Mouse (Mus musculus) neutrophil, adult 5-6 weeks (primary cell): ENCODE measurements at regions not wholly inside any gene's neighbourhood (a gene's known extent, or its start where the extent isn't known, plus 50 kb on each side); places are given as distances from the start of the nearest gene placed in this dataset.

Experiments
- ATAC-seq: fragments of 151-379, 151-347 bp; 2 replicates; pipeline ENCODE4 v1.8.0; 2017; ENCODE audit warnings: mild to moderate bottlenecking, moderate TSS enrichment; ENCODE audit not compliant: insufficient number of reproducible peaks, poor library complexity, low FRiP score, severe bottlenecking; ENCODE audit errors: extremely low read depth

DNA sequence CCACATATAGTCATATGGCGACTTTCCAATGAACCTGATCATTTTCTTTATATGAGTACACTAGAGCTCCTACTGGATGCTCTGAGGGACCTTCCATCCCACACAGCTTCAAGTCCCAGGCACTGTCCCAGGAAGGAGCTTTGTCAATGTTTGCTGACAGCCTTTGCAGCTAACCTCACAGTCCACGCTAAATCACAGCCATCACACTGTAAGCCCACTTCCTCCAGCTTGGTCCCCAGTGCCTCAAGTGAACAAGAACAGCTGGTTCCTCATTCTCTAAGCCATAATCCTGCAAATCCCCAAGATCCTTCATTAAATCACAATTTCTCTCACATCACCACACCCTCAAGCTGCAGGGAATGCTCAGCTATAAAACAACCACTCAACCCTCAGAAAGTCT, 222.6 kb downstream of the Clic5 start:
- no peak for ATAC-seq

DNA sequence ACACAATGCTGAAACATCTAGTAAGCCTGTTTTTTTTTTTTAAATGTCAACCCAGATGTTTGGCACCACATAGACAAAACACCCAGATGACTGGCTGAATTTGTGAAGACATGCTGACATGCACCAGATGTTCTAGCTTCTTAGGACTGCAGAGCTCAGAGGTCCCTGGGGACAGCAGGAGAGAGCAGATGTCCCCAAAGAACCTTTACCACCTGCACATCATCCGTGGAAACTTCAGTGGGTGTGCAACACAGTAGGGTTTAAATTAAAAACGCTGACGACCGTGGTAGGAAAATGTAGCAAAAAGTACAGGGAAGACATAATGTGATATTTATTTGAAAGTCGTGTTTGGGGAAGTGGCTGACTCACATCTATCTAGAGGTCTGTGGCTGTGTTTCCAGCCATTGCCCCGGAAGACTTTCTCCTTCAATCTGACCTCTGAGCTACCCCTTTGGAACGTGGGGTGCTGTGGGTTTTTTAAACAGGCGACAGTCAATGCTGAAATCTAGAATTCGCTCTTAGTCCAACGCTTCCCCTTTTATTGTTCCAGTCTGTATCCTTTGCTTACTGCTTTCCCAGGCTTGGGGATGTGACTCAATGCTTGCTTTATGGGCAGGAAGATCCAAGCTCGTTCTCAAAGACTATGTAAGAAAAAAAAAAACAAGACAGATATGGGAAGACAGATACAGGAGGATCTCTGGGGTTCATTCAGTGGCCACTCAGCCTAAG, 230.5 kb downstream of the Clic5 start:
- no peak for ATAC-seq

DNA sequence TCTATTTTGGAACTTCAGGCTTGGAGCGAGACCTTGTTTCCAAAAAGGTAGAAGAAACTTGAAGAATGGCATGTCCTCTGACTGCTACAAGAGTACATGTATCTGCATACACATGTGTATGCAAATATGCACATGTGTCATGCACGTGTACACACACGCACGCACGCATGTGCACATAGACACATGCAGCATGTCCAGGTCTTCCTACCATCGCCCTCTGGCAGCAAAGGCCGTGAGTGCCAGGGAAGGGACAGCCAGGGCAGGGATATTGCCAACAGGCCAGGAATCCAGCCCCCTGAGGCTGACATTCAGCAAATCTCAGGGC, 231.0 kb downstream of the Clic5 start:
- ATAC-seq = no peak

DNA sequence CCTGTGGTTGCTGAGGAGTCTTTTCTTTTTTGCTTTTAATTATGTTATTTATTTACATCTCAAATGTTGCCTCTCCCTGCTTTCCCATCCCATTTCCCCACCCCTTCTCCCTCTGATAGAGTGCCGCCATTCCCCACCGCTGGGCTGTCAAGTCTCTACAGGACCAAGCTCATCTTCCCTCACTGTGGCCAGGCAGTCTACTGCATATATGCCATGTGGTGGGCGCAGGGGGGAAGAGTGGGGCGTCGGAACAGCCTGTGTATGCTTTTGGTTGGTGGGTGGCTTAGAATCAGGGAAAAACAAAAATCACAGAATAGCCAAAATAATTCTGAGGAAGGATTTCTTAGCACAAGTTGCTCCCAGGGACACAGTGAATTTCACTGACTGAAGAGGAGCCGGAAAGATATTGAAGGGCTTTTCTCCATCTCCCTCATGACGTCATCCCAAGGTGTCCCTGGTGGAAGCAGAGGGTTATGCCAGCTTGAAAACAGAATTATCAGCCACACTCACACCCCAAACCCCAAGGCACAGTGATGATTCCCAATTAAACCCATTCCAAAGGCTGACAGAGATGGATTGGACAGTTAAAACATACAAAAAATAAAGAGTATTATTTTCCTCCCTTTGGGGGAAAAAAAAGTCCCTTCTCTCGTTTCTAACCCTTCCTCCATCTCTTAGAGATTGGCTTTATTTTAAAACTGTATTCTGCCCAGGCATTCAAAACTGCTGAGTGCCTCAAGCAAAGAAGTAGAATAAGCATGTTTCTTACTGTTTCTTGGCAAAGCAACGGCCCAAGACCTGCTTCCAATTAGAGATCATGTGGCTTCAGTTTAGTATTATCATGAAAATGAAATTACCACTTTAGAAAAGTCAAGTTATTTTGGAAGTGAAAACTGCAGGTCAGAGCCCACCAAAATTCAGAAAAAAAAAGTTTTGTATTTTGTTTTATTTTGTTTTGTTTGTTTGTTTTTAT, 232.0 kb downstream of the Clic5 start:
- no peak for ATAC-seq

DNA sequence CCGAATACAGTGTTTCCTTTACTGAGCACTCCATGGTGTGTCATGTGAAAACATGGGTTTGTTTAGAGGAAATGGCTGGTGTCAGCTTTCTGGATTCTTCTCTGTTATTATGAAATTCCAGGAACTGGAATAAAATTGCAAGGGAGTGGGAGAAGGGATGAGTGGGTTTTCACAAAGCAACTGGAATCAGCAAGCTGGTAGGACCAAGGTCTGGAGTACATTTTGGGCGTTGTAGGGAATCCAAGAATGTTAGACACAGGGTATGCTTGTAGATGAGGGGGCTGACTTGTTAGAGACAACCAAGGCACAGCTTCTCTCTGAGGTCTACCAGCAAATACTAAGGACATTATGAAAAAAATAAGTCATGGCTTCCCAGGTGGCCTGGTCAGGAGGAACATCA, 233.8 kb downstream of the Clic5 start:
- no peak for ATAC-seq

DNA sequence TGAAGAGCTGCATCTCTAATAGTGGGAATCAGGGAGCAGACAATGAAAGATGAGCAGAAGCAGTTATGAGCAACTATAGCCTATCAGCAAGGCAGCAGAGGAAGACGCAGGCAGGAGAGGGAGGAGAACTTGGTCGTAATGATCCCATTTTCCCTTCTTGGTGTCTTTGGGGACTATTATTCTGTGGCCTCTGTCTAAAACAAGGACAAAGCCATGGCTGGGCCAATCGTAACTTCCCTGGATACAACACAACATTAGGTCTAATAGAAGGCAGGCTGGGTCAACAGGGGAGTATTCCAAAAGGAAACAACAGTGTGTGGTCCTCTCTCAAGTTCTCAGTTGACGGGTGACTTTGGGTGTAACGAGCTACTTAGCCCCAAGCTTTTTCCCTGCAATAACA, 234.5 kb downstream of the Clic5 start:
- no peak for ATAC-seq

DNA sequence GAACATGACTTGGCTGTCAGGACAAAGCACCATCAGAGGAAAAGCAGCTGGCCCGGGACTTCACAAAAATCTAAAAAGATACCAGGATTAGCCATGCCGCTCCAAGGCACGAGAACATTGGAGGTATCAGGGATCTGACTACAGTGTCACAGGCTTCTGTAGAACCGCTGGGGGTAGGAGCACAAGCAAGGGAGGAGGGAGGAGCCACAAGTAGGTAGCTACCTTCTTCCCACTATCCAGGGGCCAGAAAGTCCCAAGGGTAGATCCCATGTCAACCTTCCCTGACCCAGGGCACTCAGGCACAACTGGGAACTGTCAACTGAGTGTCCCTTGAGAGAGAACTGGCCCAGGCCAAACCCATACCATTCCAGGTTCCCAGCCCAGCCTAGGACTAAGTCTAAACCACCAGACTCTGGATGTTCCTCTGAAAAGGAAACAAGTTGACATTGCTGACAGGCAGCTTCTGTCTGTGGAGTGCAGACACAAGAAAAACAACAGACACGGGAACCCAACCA, 235.1 kb downstream of the Clic5 start:
- ATAC-seq = no peak

DNA sequence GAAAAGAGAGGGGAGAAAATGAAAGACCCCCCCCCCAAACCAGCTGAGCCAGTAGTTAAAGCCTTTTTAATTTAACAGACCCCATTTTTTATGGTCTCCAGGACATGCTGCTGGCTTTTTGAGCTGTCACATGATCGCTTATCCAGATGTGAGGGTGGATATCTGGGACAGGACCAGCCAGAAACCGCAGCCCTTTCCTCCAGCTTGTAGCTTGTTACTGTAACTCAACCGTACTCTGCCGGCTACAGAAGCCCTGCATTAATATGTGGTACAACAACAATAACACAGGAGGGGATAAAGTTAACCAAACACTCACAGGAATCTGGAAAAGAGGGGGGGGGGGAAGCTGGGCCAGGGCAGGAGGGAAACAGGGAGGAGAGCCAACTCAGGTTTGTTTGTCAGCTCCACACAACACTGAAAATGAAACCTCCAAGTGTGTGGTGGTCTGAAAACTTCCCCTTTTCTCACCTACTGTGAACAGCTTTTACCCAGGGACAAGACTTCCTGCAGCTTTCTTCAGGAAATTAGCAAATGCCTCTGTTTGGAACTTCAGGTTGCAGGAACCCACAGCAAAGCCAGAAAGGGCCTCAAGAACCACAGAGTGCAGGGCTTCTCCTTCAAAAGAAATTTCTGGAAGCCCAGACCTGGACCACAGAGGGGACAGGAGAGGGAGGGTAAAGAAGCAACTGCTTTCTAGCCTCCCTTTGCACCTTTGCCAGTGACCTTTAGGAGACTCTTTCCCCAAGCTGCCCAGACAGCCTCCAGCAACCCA, 244.3 kb downstream of the Clic5 start:
- ATAC-seq = peak; percentile 50; the same call in 1 of the 2 replicates

DNA sequence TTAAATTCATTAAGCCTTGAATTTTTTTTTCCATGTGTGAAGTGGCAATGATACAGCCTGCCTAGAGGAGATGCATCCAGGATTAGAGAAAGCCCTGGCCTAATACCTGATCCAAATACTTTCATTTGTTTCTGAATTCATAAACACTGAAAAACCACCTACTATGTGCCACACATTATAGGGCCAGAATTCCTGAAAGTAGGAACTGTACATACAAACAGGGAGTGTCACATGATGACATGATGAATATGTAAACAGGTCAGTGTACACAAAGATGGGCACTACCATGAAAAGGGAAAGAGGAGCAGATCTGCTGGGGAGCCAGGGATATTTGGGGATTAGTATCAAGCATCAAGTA, 244.9 kb downstream of the Clic5 start:
- no peak for ATAC-seq

DNA sequence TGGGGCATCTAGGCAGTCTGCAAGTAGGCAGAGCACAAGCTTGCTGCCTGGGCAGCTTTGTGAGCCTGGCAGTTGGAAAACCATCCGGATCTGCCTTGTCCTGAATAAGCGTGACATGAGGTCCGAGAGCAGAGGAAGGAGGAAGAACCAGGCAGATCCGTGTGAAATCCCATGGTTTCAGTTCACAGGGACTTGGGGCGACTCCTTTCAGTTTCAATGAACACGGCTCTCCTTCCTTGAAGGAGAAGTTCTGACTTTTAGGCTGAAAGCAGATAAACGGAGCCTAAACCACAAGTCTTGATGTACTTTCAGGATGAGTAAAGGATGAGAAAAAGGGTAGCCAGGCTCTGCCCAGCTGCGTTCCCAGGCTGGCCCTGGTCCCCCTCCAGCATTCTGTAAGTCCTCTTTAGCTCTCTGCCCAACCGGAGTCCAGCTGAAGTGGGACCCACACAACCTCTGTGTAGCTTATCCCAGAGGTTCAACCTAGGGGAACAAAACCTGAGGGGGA, 248.2 kb downstream of the Clic5 start:
- ATAC-seq = no peak

DNA sequence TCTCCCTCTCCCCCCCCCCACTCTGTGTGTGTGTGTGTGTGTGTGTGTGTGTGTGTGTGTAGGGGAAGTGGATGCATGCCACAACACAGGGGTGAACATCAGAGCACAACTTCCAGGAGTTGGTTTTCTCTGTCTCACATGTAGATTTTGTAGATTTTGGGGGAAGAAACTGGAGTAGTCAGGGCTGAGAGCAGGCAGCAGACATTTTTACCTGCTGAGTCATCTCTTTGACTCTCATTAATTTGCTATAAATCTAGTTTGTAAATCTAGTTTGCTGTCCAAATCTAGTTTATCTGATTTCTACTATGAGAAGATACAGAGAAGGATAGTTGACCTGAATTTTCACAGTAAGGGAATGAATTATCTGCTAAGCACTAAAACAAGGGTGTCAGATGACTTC, 250.1 kb downstream of the Clic5 start:
- no peak for ATAC-seq

DNA sequence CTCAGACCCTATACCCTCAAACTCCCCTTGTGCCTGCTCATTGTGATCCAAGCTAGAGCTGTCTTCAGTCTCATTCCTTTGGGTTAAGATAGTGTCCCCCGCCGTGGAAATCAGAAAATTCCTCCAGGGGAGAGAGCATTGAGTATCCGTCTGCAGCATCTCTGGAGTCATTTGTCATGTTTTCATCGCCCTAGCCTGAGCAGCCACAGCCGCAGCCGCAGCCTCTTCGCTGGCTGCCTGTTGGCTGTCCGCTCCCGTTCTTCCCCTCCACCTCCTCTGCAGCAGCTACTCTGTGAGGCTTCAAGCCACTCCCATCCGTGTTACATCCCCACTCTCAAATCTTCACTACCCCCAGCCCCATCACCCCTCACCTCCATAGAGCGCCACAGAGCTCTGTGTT, 255.1 kb downstream of the Clic5 start:
- ATAC-seq = no peak

DNA sequence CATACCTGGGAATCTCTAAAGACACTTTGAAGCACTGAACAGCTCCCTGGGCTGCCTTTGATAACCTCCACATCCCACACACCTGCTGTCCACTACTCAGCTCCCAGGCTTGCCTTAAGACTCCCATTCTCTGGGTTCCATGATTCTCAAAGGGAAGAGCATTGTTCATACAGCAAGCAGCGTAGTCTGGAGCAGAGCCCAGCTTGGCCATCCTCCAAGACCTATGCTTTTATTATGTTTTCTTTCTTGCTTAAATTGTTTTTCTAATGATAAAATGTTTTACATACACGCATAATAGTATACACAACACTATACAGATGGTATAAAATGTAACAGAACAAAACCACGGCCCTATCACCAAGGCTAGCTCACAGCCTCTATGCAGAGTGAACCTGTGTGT, 257.0 kb downstream of the Clic5 start:
- no peak for ATAC-seq
